Mouse (Mus musculus): Measurements from ENCODE around the gene Spen.

DNA sequence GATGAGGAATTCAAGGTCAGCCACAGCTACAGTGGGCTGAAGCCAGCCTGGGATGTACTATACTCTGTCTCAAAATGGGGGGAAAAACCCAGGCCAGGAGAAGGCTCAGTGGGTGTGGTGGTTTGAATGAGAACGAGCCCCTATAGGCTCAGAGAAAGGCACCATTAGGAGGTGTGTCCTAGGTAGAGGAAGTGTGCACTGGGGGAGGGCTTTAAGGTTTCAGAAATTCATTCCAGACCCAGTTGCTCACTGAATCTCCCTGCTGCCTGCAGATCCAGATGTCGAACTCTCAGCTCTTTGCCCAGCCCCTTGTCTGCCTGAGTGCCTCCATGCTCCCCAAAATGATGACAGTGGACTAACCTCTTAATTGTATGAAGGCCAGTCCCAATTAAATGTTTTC lies 14.1 kb upstream of the Spen start:
- no peak for TF ChIP-seq CTCF (IDR thresholded peaks at IDR 0.05; ENCODE audit: low read depth)
- no peak for TF ChIP-seq EP300 (IDR thresholded peaks at IDR 0.05; ENCODE audit: low read depth)
